Mouse (Mus musculus): Measurements from ENCODE around the gene Tnf. TPM values are rescaled to one million over a fixed set of nuclear protein-coding genes. Genes with fewer than 3 reads are reported as not detected.
A peak's percentile ranks its signal among the peaks of the same experiment; 100 is the strongest.
"Not testable (repeated sequence)": the region's sequence is repeated elsewhere in the genome, so short reads cannot be mapped to it uniquely, and the experiment has no call there.

Gene Tnf
- polyA plus RNA-seq, 1 experiment from 2014 or later, result 0.23 TPM

DNA sequence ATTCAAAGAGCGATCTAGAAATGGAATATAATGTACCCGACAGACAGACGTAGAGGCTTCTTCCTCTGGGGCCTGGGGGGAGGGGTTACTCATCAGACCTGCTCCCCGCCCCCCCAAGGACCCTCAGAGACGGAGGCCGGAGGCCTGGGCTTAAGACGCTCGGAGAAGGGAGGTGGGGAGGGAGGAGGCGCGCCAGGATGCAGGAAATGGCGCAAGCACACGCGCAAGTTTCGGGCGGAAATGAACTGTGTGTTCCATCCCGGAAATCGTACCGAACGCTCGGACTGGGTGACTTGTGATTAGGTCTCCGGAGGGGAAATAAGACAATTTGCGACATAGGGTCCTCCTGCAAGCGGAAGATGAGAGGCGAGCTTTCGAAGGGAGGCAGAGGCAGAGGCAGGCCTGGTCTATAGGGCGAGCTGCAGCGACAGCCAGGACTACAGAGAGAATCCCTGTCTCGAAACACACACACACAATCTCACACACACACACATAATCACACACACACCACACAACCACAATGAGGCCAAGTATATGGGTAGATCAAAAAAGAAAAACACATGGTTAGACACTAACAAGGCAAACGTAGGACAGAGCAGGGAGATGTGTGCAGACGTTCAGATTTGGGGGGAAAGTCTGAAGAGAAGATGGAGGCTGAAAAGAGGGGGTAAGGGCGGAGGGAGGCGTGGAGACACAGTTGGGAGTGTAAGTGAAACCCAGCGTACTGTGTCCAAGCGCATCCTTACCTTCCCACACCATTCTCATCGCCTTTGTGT is 34.0 kb upstream of the Tnf start, which contains the start of gene Nfkbil1:
Nfkbil1 (minus strand) TSS at position 179 of the 776 bp plus-strand sequence.
- no peaks in the 10 kb centered on the region for H3K27me3 ChIP-seq (replicated peaks; ENCODE audit: control insufficient read depth, insufficient read depth, low read length)
- H3K4me1 ChIP-seq (ENCODE audit: control insufficient read depth, insufficient read depth, low read length), result peaks cover 33% of the 10 kb centered on the region
- peak within 1 kb of the TSS; percentile 86 for H3K4me2 ChIP-seq (ENCODE audit: low read depth, low read length)
- H3K36me3 ChIP-seq (ENCODE audit: control insufficient read depth, insufficient read depth, low read length), result no peaks in the 10 kb centered on the region
- no peaks in the 10 kb centered on the region for H3K9me3 ChIP-seq (ENCODE audit: control insufficient read depth, low read length)
- H3K4me3 ChIP-seq (ENCODE audit: low read length), result peak within 1 kb of the TSS; percentile 75
- WGBS, result under 1% methylated on average over 35 of the region's 35 CpGs
- ATAC-seq, result peak; percentile 85
- H3K27ac ChIP-seq (ENCODE audit: low read length), result peak within 1 kb of the TSS; percentile 99
- H3K9ac ChIP-seq (ENCODE audit: low read depth, low read length), result peak within 1 kb of the TSS; percentile 95

GRCm38 (mm10) chr17:35234903-35235302 is 33.1 kb upstream of the Tnf start:
- no peaks in the 10 kb centered on the region for H3K9me3 ChIP-seq (ENCODE audit: control insufficient read depth, low read length)
- H3K4me3 ChIP-seq (ENCODE audit: low read length), result peak overlapping the region; percentile 75
- H3K27ac ChIP-seq (ENCODE audit: low read length), result peak overlapping the region; percentile 99
- peak overlapping the region; percentile 95 for H3K9ac ChIP-seq (ENCODE audit: low read depth, low read length)
- no peaks in the 10 kb centered on the region for H3K36me3 ChIP-seq (ENCODE audit: control insufficient read depth, insufficient read depth, low read length)
- WGBS, result 4% methylated on average over 31 of the region's 31 CpGs
- peak; percentile 13 for ATAC-seq
- peak overlapping the region; percentile 86 for H3K4me2 ChIP-seq (ENCODE audit: low read depth, low read length)
- peaks cover 29% of the 10 kb centered on the region for H3K4me1 ChIP-seq (ENCODE audit: control insufficient read depth, insufficient read depth, low read length)
- no peaks in the 10 kb centered on the region for H3K27me3 ChIP-seq (replicated peaks; ENCODE audit: control insufficient read depth, insufficient read depth, low read length)

- ATAC-seq; H3K9me3 ChIP-seq (ENCODE audit: control insufficient read depth, low read length); H3K36me3 ChIP-seq (ENCODE audit: control insufficient read depth, insufficient read depth, low read length); H3K27me3 ChIP-seq (replicated peaks; ENCODE audit: control insufficient read depth, insufficient read depth, low read length): not testable (repeated sequence)
- H3K4me1 ChIP-seq (ENCODE audit: control insufficient read depth, insufficient read depth, low read length), result peaks cover 29% of the 10 kb centered on the region
- WGBS, result 73% methylated on average over 7 of the region's 7 CpGs
- H3K4me3 ChIP-seq (ENCODE audit: low read length), result peak overlapping the region; percentile 31
- peak overlapping the region; percentile 78 for H3K27ac ChIP-seq (ENCODE audit: low read length)
- H3K4me2 ChIP-seq (ENCODE audit: low read depth, low read length), result peak overlapping the region; percentile 86
- H3K9ac ChIP-seq (ENCODE audit: low read depth, low read length), result peak overlapping the region; percentile 49; the same call in 1 of the 2 replicates
Measured at GRCm38 (mm10) chr17:35234090-35234489, 32.3 kb upstream of the Tnf start.

- 47% methylated on average over 18 of the region's 18 CpGs for WGBS
- 0 out of 2 replicates have a peak, but pooled peaks have one; percentile 4 for ATAC-seq
- Histone ChIP-seq H3K9me3 (ENCODE audit: control insufficient read depth, low read length) (no peaks in the 10 kb centered on the region), H3K9ac (ENCODE audit: low read depth, low read length) (peak within 1 kb of the TSS; percentile 95), H3K4me1 (ENCODE audit: control insufficient read depth, insufficient read depth, low read length) (peaks cover 29% of the 10 kb centered on the region), H3K27ac (ENCODE audit: low read length) (peak within 1 kb of the TSS; percentile 99), H3K4me3 (ENCODE audit: low read length) (peak within 1 kb of the TSS; percentile 75), H3K36me3 (ENCODE audit: control insufficient read depth, insufficient read depth, low read length) (no peaks in the 10 kb centered on the region), H3K4me2 (ENCODE audit: low read depth, low read length) (peak within 1 kb of the TSS; percentile 86), H3K27me3 (replicated peaks; ENCODE audit: control insufficient read depth, insufficient read depth, low read length) (no peaks in the 10 kb centered on the region)
Measured at GRCm38 (mm10) chr17:35233114-35233980, 31.5 kb upstream of the Tnf start, which contains the start of gene Atp6v1g2. TSS of gene Atp6v1g2 (plus strand) at chr17:35233660.

GRCm38 (mm10) chr17:35232659-35233058 is 30.9 kb upstream of the Tnf start:
- Histone ChIP-seq H3K27ac (ENCODE audit: low read length) (peak overlapping the region; percentile 78), H3K4me2 (ENCODE audit: low read depth, low read length) (peak overlapping the region; percentile 86; the same call in 1 of the 2 replicates), H3K36me3 (ENCODE audit: control insufficient read depth, insufficient read depth, low read length) (no peaks in the 10 kb centered on the region), H3K4me1 (ENCODE audit: control insufficient read depth, insufficient read depth, low read length) (peaks cover 29% of the 10 kb centered on the region), H3K27me3 (replicated peaks; ENCODE audit: control insufficient read depth, insufficient read depth, low read length) (no peaks in the 10 kb centered on the region), H3K4me3 (ENCODE audit: low read length) (0 out of 2 replicates have a peak overlapping the region, but pooled peaks have one; percentile 5), H3K9me3 (ENCODE audit: control insufficient read depth, low read length) (no peaks in the 10 kb centered on the region), H3K9ac (ENCODE audit: low read depth, low read length) (no peak overlapping the region)
- no peak for ATAC-seq
- 52% methylated on average over 5 of the region's 5 CpGs for WGBS

DNA sequence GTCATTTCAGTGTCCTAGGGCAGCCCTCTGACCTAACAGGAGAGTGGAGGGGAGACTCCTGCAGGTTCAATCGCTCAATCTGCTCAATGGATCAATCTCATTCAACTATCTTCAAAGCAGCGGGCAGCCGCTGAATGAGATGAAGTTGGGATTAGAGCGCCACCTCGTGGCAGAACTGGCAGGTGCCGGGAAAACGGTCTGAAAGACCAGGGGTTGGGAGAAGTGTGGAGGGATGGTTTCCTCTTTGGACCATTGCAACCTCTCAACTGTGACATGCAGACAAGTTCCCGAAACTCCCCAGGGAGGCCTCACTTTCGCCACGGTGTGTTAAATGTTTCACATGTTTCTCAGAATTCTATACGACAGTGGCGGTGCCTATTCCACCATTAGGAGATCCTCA is 30.2 kb upstream of the Tnf start:
- Histone ChIP-seq H3K4me2 (ENCODE audit: low read depth, low read length) (peak overlapping the region; percentile 20; the same call in 1 of the 2 replicates), H3K36me3 (ENCODE audit: control insufficient read depth, insufficient read depth, low read length) (peaks cover 3% of the 10 kb centered on the region; the same call in 1 of the 2 replicates), H3K9ac (ENCODE audit: low read depth, low read length) (no peak overlapping the region), H3K4me1 (ENCODE audit: control insufficient read depth, insufficient read depth, low read length) (peaks cover 29% of the 10 kb centered on the region), H3K9me3 (ENCODE audit: control insufficient read depth, low read length) (no peaks in the 10 kb centered on the region), H3K4me3 (ENCODE audit: low read length) (no peak overlapping the region), H3K27ac (ENCODE audit: low read length) (peak overlapping the region; percentile 78), H3K27me3 (replicated peaks; ENCODE audit: control insufficient read depth, insufficient read depth, low read length) (no peaks in the 10 kb centered on the region)
- no peak for ATAC-seq
- WGBS, result 13% methylated on average over 12 of the region's 12 CpGs

- H3K9me3 ChIP-seq (ENCODE audit: control insufficient read depth, low read length), result no peaks in the 10 kb centered on the region
- H3K36me3 ChIP-seq (ENCODE audit: control insufficient read depth, insufficient read depth, low read length), result peaks cover 3% of the 10 kb centered on the region; the same call in 1 of the 2 replicates
- no peak overlapping the region for H3K4me2 ChIP-seq (ENCODE audit: low read depth, low read length)
- peaks cover 32% of the 10 kb centered on the region for H3K4me1 ChIP-seq (ENCODE audit: control insufficient read depth, insufficient read depth, low read length)
- no peak overlapping the region for H3K27ac ChIP-seq (ENCODE audit: low read length)
- ATAC-seq, result no peak
- WGBS, result 93% methylated on average over 10 of the region's 10 CpGs
- no peaks in the 10 kb centered on the region for H3K27me3 ChIP-seq (replicated peaks; ENCODE audit: control insufficient read depth, insufficient read depth, low read length)
- H3K9ac ChIP-seq (ENCODE audit: low read depth, low read length), result no peak overlapping the region
- H3K4me3 ChIP-seq (ENCODE audit: low read length), result no peak overlapping the region
Measured at GRCm38 (mm10) chr17:35231022-35231421, 29.2 kb upstream of the Tnf start.

DNA sequence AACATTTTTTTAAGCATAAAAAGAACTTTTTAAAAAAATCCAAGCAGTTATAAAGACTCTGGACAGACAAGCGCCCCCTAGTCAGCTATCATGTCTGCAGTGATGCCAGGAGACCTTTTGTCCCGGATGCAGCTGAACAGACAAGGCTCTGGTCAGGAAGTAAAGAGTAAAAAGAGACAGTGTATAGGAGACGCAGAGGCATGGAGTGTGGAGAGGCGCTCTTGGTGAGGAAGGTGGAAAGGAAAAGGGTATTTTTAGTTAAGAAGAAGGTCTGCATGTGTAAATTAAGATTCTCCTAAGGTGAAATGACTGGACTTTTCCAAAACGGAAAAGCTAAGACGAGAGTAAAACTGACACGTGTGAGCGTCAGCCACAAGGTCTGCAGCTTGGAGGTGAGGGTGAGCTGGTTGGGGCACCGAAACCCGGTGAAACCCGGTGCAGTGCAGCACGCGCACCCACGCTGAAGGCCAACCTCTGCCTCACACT is 24.8 kb upstream of the Tnf start:
- H3K4me1 ChIP-seq (ENCODE audit: control insufficient read depth, insufficient read depth, low read length), result peaks cover 3% of the 10 kb centered on the region; the same call in 1 of the 2 replicates
- WGBS, result 83% methylated on average over 14 of the region's 14 CpGs
- H3K4me2 ChIP-seq (ENCODE audit: low read depth, low read length), result no peak overlapping the region
- ATAC-seq, result no peak
- H3K27ac ChIP-seq (ENCODE audit: low read length), result 0 out of 2 replicates have a peak overlapping the region, but pooled peaks have one; percentile 19
- H3K27me3 ChIP-seq (replicated peaks; ENCODE audit: control insufficient read depth, insufficient read depth, low read length), result no peaks in the 10 kb centered on the region
- H3K9me3 ChIP-seq (ENCODE audit: control insufficient read depth, low read length), result no peaks in the 10 kb centered on the region
- H3K9ac ChIP-seq (ENCODE audit: low read depth, low read length), result no peak overlapping the region
- peaks cover 5% of the 10 kb centered on the region; the same call in 1 of the 2 replicates for H3K36me3 ChIP-seq (ENCODE audit: control insufficient read depth, insufficient read depth, low read length)
- H3K4me3 ChIP-seq (ENCODE audit: low read length), result no peak overlapping the region

DNA sequence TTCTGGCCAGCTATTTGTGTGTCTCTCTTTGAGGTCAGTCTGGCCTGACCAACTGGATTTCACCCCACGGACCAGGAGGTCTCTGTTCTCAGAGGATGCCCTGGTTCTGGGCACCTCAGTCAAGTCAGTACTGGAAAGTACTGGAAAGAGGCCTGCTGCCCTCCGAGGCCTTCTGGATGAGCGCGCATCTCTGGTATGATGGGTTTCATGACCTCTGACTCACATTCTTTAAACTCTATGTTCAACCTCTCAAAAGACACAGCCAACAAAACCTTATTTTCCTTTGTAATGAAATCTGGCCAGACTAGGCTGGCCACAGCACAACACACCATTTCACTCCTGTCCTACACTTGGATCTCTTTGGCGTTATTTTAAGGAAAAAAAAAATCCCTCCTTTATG is 23.6 kb upstream of the Tnf start:
- 92% methylated on average over 5 of the region's 5 CpGs for WGBS
- Histone ChIP-seq H3K27ac (ENCODE audit: low read length) (no peak overlapping the region), H3K9me3 (ENCODE audit: control insufficient read depth, low read length) (no peaks in the 10 kb centered on the region), H3K9ac (ENCODE audit: low read depth, low read length) (no peak overlapping the region), H3K4me3 (ENCODE audit: low read length) (no peak overlapping the region), H3K36me3 (ENCODE audit: control insufficient read depth, insufficient read depth, low read length) (peaks cover 5% of the 10 kb centered on the region; the same call in 1 of the 2 replicates), H3K4me1 (ENCODE audit: control insufficient read depth, insufficient read depth, low read length) (peaks cover 6% of the 10 kb centered on the region; the same call in 1 of the 2 replicates), H3K4me2 (ENCODE audit: low read depth, low read length) (no peak overlapping the region), H3K27me3 (replicated peaks; ENCODE audit: control insufficient read depth, insufficient read depth, low read length) (no peaks in the 10 kb centered on the region)
- no peak for ATAC-seq
